Mouse (Mus musculus) kidney, adult 9 months (tissue): Measurements from ENCODE around the gene Btg1-ps2.
"Not testable (repeated sequence)": the region's sequence is repeated elsewhere in the genome, so short reads cannot be mapped to it uniquely, and the experiment has no call there.

ENCODE experiments used
- DNase-seq: peaks from one replicate; pipeline ENCODE4 v3.0.0; 2022

Btg1-ps2 gene

GRCm38 (mm10) chrX:38043014-38043413 lies at the start of gene Btg1-ps2:
Btg1-ps2 (minus strand) TSS chrX:38043114.
- DNase-seq: not testable (repeated sequence)

GRCm38 (mm10) chrX:38085041-38085440 lies 42.1 kb upstream of the Btg1-ps2 start, which contains the start of gene Rhox11:
Rhox11 (minus strand) TSS chrX:38085141.
- no peak for DNase-seq

GRCm38 (mm10) chrX:38084226-38084625 lies 41.3 kb upstream of the Btg1-ps2 start:
- DNase-seq: peak; percentile 50

- DNase-seq: no peak
Measured at GRCm38 (mm10) chrX:38066175-38066574, 23.3 kb upstream of the Btg1-ps2 start, which contains the start of gene Rhox10. Rhox10 (plus strand) TSS chrX:38066475.

- peak; percentile 0 for DNase-seq
Measured at GRCm38 (mm10) chrX:38061544-38061943, 18.6 kb upstream of the Btg1-ps2 start.

- DNase-seq: no peak
Measured at GRCm38 (mm10) chrX:38039666-38040065, 3.2 kb downstream of the Btg1-ps2 start.

GRCm38 (mm10) chrX:38033841-38034240 lies 9.1 kb downstream of the Btg1-ps2 start:
- DNase-seq: no peak

- not testable (repeated sequence) for DNase-seq
Measured at GRCm38 (mm10) chrX:38018597-38018996, 24.3 kb downstream of the Btg1-ps2 start, which contains the start of gene Btg1-ps1. Btg1-ps1 (minus strand) TSS chrX:38018815.

- DNase-seq: no peak
Measured at GRCm38 (mm10) chrX:38008756-38009155, 34.2 kb downstream of the Btg1-ps2 start.
